Mouse (Mus musculus) CD4-positive, CD25-positive, alpha-beta regulatory T cell, adult 4 months (primary cell): ENCODE measurements around the gene Hmgn3. TPM values are rescaled to one million over a fixed set of nuclear protein-coding genes. Genes with fewer than 3 reads are reported as not detected.
A peak's percentile ranks its signal among the peaks of the same experiment; 100 is the strongest.

Experiments used
- ATAC-seq: one replicate; pipeline ENCODE4 v1.8.0; 2017
- polyA plus RNA-seq, 2 experiments: library from polyadenylated mRNA; unstranded; fragments of 100-300 nt; shearing (Covaris generic); gene quantifications; one replicate each; pipeline ENCODE4 v1.2.1; 2017

The Hmgn3 gene
- polyA plus RNA-seq, 2 experiments from 2014 or later = 33.8 to 47.7 TPM

- no peak for ATAC-seq
These were observed 47.7 kb downstream of the Hmgn3 start for GRCm38 (mm10) chr9:83098652-83099307.

GRCm38 (mm10) chr9:83097816-83098215 is 48.7 kb downstream of the Hmgn3 start:
- no peak for ATAC-seq

- ATAC-seq = peak; percentile 49
These were observed 51.7 kb downstream of the Hmgn3 start for GRCm38 (mm10) chr9:83094649-83095336.

GRCm38 (mm10) chr9:83083790-83084469 is 62.6 kb downstream of the Hmgn3 start:
- ATAC-seq = no peak

GRCm38 (mm10) chr9:83083091-83083490 is 63.4 kb downstream of the Hmgn3 start:
- no peak for ATAC-seq

- ATAC-seq = no peak
These were observed 64.2 kb downstream of the Hmgn3 start for GRCm38 (mm10) chr9:83082296-83082695.

- no peak for ATAC-seq
These were observed 66.8 kb downstream of the Hmgn3 start for GRCm38 (mm10) chr9:83079724-83080123.

- ATAC-seq = no peak
These were observed 78.2 kb downstream of the Hmgn3 start for GRCm38 (mm10) chr9:83068246-83068645.

- ATAC-seq = no peak
These were observed 85.2 kb downstream of the Hmgn3 start for GRCm38 (mm10) chr9:83061289-83061688.

Other genes starting within 250 kb of the Hmgn3 start
- gene Phip, start 171.2 kb downstream of the Hmgn3 start, polyA plus RNA-seq = 100 to 1,000 TPM in 1 of 2 experiments, 10 to 100 TPM in 1; 86.7 to 104 TPM